ENCODE assay signal across 6 mouse cellular contexts in genomic region chr6:116173511-116174099, GRCm38 (mm10). TPM values are rescaled to one million over a fixed set of nuclear protein-coding genes. Genes with fewer than 3 reads are reported as not detected.
DNase-seq lines count a peak whose midpoint lies in the region; ATAC-seq lines count a peak whose summit lies in the region.

No protein-coding gene starts in this region.

- peak; percentile 28 for DNase-seq in cerebellum, adult 11 months
- DNase-seq in cerebellum, adult 8-10 months, result peak; percentile 36
- peak; percentile 55 to 60 for DNase-seq in cerebellum, postnatal 14 days

- ATAC-seq in erythroblast, adult 5-6 weeks (replicated peaks; ENCODE audit: low FRiP score, poor library complexity, severe bottlenecking), result peak; percentile 75
- ATAC-seq in granulocyte monocyte progenitor cell, adult 5-6 weeks (replicated peaks; ENCODE audit: poor library complexity, severe bottlenecking), result peak; percentile 98
- ATAC-seq in megakaryocyte, adult 5-6 weeks (ENCODE audit: poor library complexity, severe bottlenecking), result peak; percentile 91

RNA-seq across cellular contexts. Expression of gene Tmcc1, which starts 19.7 kb away (rescaled TPM):
- 15.5 and 18.3 TPM in 2 replicates for total RNA-seq in erythroblast, adult 5-6 weeks (2015; ENCODE audit: low replicate concordance)
- total RNA-seq in erythroblast, adult 5-6 weeks (2017; ENCODE audit: low replicate concordance), result 10.7 and 14.7 TPM in 2 replicates
- 5.4 and 13.1 TPM in 2 replicates for total RNA-seq in granulocyte monocyte progenitor cell, adult 5-6 weeks (2014; fragmentation: Nextera tagmentation)
- total RNA-seq in granulocyte monocyte progenitor cell, adult 5-6 weeks (2017), result 8.2 and 9.9 TPM in 2 replicates
- 72.5 and 79.8 TPM in 2 replicates for total RNA-seq in megakaryocyte, adult 5-6 weeks (2015)
- 99.8 and 113 TPM in 2 replicates for total RNA-seq in megakaryocyte, adult 5-6 weeks (2017)

RNA-seq across cellular contexts. Expression of gene Washc2, which starts 34.2 kb away (rescaled TPM):
- total RNA-seq in erythroblast, adult 5-6 weeks (2015; ENCODE audit: low replicate concordance), result 26.1 and 30.7 TPM in 2 replicates
- 18.5 and 21.6 TPM in 2 replicates for total RNA-seq in erythroblast, adult 5-6 weeks (2017; ENCODE audit: low replicate concordance)
- 54.8 and 62.2 TPM in 2 replicates for total RNA-seq in granulocyte monocyte progenitor cell, adult 5-6 weeks (2014; fragmentation: Nextera tagmentation)
- total RNA-seq in granulocyte monocyte progenitor cell, adult 5-6 weeks (2017), result 49.0 and 53.3 TPM in 2 replicates
- 58.3 and 67.1 TPM in 2 replicates for total RNA-seq in megakaryocyte, adult 5-6 weeks (2015)
- 105 and 120 TPM in 2 replicates for total RNA-seq in megakaryocyte, adult 5-6 weeks (2017)

Comparison
In these comparisons a context has a peak if more than half of its experiments do, and no peak if none do; other contexts are left out.
1. Peak in every context shown above with its lines: DNase-seq and ATAC-seq.